Mouse (Mus musculus): Measurements from ENCODE around the gene 9930111J21Rik1.
"Not testable (repeated sequence)": the region's sequence is repeated elsewhere in the genome, so short reads cannot be mapped to it uniquely, and the experiment has no call there.

GRCm38 (mm10) chr11:48991740-48992520, 12.7 kb upstream of the 9930111J21Rik1 start, which contains the start of gene Gm12185:
- TF ChIP-seq CTCF (IDR thresholded peaks at IDR 0.05; ENCODE audit: extremely low read depth, insufficient read length, insufficient replicate concordance, low read depth, low read length); POLR2A (IDR thresholded peaks at IDR 0.05; ENCODE audit: low read depth, low read length): not testable (repeated sequence)
